Comparison of ENCODE assay signal across 8 mouse cellular contexts in genomic region chrX:73718271-73718670, GRCm38 (mm10). TPM values are rescaled to one million over a fixed set of nuclear protein-coding genes. Genes with fewer than 3 reads are reported as not detected.
DNase-seq lines count a peak whose midpoint lies in the region; ATAC-seq and TF ChIP-seq lines count a peak whose summit lies in the region.

No protein-coding gene starts in this region.

- no peak for TF ChIP-seq POLR2A in kidney, adult 2 months (IDR thresholded peaks at IDR 0.05; ENCODE audit: low read depth, low read length)

- H3K27me3 ChIP-seq in kidney, adult 2 months (replicated peaks; ENCODE audit: control insufficient read depth, insufficient read depth, low read length), result no peaks in the 10 kb centered on the region
- no peaks in the 10 kb centered on the region for H3K27me3 ChIP-seq in intestine, postnatal 0 days (replicated peaks; ENCODE audit: control insufficient read depth, insufficient read depth, low read length)

- peak overlapping the region; percentile 69 for H3K4me2 ChIP-seq in intestine, postnatal 0 days (replicated peaks; ENCODE audit: low read depth)

- peak overlapping the region; percentile 13; the same call in 1 of the 2 replicates for H3K4me3 ChIP-seq in kidney, adult 2 months (ENCODE audit: insufficient read depth, low read depth, low read length)
- peak overlapping the region; percentile 52; the same call in 1 of the 2 replicates for H3K4me3 ChIP-seq in intestine, postnatal 0 days (ENCODE audit: low read depth, low read length)
- peak overlapping the region; percentile 70 for H3K4me3 ChIP-seq in macrophage (ENCODE audit: inconsistent target)

- TF ChIP-seq CTCF in kidney, adult 2 months (conservative IDR thresholded peaks at IDR 0.05; ENCODE audit: insufficient read depth, insufficient read length, low read depth, low read length), result no peak
- TF ChIP-seq CTCF in intestine, postnatal 0 days (IDR thresholded peaks at IDR 0.05; ENCODE audit: low read depth), result no peak

- peaks cover 76% of the 10 kb centered on the region for H3K79me2 ChIP-seq in macrophage (ENCODE audit: inconsistent target)

- DNase-seq in kidney, adult 2 months, result peak; percentile 25
- no peak for DNase-seq in kidney, postnatal 36 days
- DNase-seq in adrenal gland, adult 2 months, result peak; percentile 82
- DNase-seq in gastrocnemius, adult 8-10 months (ENCODE audit: low spot score in 2 of 2), result peak; percentile 14 to 44
- DNase-seq in frontal cortex, postnatal 14 days (ENCODE audit: low spot score in 2 of 2), result no peak
- DNase-seq in embryo, embryonic 9.5 days (ENCODE audit: extremely low spot score), result no peak

- peak overlapping the region; percentile 37; the same call in 1 of the 2 replicates for H3K27ac ChIP-seq in kidney, adult 2 months (ENCODE audit: insufficient read depth, low read depth, low read length)
- peak overlapping the region; percentile 74 for H3K27ac ChIP-seq in intestine, postnatal 0 days (ENCODE audit: low read depth, low read length)
- peak overlapping the region; percentile 95 for H3K27ac ChIP-seq in macrophage

- no peak for ATAC-seq in intestine, postnatal 0 days

- no peaks in the 10 kb centered on the region for H3K9me3 ChIP-seq in intestine, postnatal 0 days (ENCODE audit: control insufficient read depth)

- 0% methylated on average over 3 of the region's 3 CpGs for WGBS in kidney, adult 2 months
- 50% methylated on average over 3 of the region's 3 CpGs for WGBS in intestine, postnatal 0 days
- 23% methylated on average over 3 of the region's 3 CpGs for WGBS in macrophage (ENCODE audit: missing documents)

- peak overlapping the region; percentile 58; the same call in 1 of the 2 replicates for H3K9ac ChIP-seq in intestine, postnatal 0 days (ENCODE audit: low read depth, low read length)

- H3K36me3 ChIP-seq in kidney, adult 2 months (ENCODE audit: control insufficient read depth, insufficient read depth, low read length), result no peaks in the 10 kb centered on the region
- no peaks in the 10 kb centered on the region for H3K36me3 ChIP-seq in intestine, postnatal 0 days (ENCODE audit: control insufficient read depth, insufficient read depth)
- no peaks in the 10 kb centered on the region for H3K36me3 ChIP-seq in macrophage (ENCODE audit: inconsistent target)

- peaks cover 4% of the 10 kb centered on the region; the same call in 1 of the 2 replicates for H3K4me1 ChIP-seq in kidney, adult 2 months (ENCODE audit: control insufficient read depth, insufficient read depth, low read length)
- H3K4me1 ChIP-seq in intestine, postnatal 0 days (replicated peaks; ENCODE audit: control insufficient read depth, insufficient read depth, low read length), result peaks cover 5% of the 10 kb centered on the region; the same call in 1 of the 2 replicates

RNA-seq across cellular contexts. Expression of gene Abcd1, which starts 1.9 kb away (rescaled TPM):
- polyA plus RNA-seq in kidney, adult 2 months (2012; rRNA removed), result 20.0 and 20.2 TPM in 2 replicates
- total RNA-seq in adrenal gland, adult 2 months (2021), result 10 to 100 TPM; 28.1 to 29.6 TPM
- polyA plus RNA-seq in adrenal gland, adult 2 months (2012; rRNA removed), result 35.2 and 41.1 TPM in 2 replicates
- total RNA-seq in gastrocnemius, adult 8-10 months (2022), result 10 to 100 TPM; 16.6 to 20.5 (median 19.7) TPM
- 46.5 and 51.3 TPM in 2 replicates for polyA plus RNA-seq in intestine, postnatal 0 days (2015; fragmentation: Nextera tagmentation; extraction: Ambion mirVana)
- total RNA-seq in macrophage (2018; cell fraction: chromatin; rRNA removed), result 100 to 1,000 TPM in 11 of 26 experiments, 10 to 100 TPM in 15; 10.5 to 154 (median 89.2) TPM
- total RNA-seq in macrophage (2018; cell fraction: cytosol; rRNA removed), result 10 to 100 TPM; 46.8 to 94.2 (median 67.9) TPM
- 100 to 1,000 TPM in 8 of 26 experiments, 10 to 100 TPM in 18; 20.2 to 118 (median 81.9) TPM for total RNA-seq in macrophage (2018; cell fraction: nucleus; rRNA removed)
- 42.0 to 64.5 TPM (median 61.4 TPM) in 3 replicates for polyA plus RNA-seq in macrophage (2018)

RNA-seq across cellular contexts. Expression of gene Bcap31, which starts 2.3 kb away (rescaled TPM):
- polyA plus RNA-seq in kidney, adult 2 months (2012; rRNA removed), result 81.7 and 111 TPM in 2 replicates
- total RNA-seq in adrenal gland, adult 2 months (2021), result 100 to 1,000 TPM; 271 to 301 TPM
- polyA plus RNA-seq in adrenal gland, adult 2 months (2012; rRNA removed), result 24.3 and 30.1 TPM in 2 replicates
- total RNA-seq in gastrocnemius, adult 8-10 months (2022), result 10 to 100 TPM; 51.3 to 65.3 (median 61.4) TPM
- 380 and 382 TPM in 2 replicates for polyA plus RNA-seq in intestine, postnatal 0 days (2015; fragmentation: Nextera tagmentation; extraction: Ambion mirVana)
- 10 to 100 TPM in 24 of 26 experiments, 1 to 10 TPM in 2; 7.8 to 36.6 (median 19.4) TPM for total RNA-seq in macrophage (2018; cell fraction: chromatin; rRNA removed)
- 100 to 1,000 TPM; 144 to 223 (median 182) TPM for total RNA-seq in macrophage (2018; cell fraction: cytosol; rRNA removed)
- total RNA-seq in macrophage (2018; cell fraction: nucleus; rRNA removed), result 100 to 1,000 TPM in 23 of 26 experiments, 10 to 100 TPM in 3; 29.8 to 200 (median 139) TPM
- polyA plus RNA-seq in macrophage (2018), result 211 to 247 TPM (median 232 TPM) in 3 replicates

RNA-seq across cellular contexts. Expression of gene Plxnb3, which starts 38.6 kb away (rescaled TPM):
- polyA plus RNA-seq in kidney, adult 2 months (2012; rRNA removed), result 0.58 and 0.83 TPM in 2 replicates
- under 1 TPM; 0.41 to 0.49 TPM for total RNA-seq in adrenal gland, adult 2 months (2021)
- polyA plus RNA-seq in adrenal gland, adult 2 months (2012; rRNA removed), result 1.2 and 1.5 TPM in 2 replicates
- total RNA-seq in gastrocnemius, adult 8-10 months (2022), result under 1 TPM; 0.24 to 0.70 (median 0.39) TPM
- 0.22 and 0.27 TPM in 2 replicates for polyA plus RNA-seq in intestine, postnatal 0 days (2015; fragmentation: Nextera tagmentation; extraction: Ambion mirVana)
- total RNA-seq in macrophage (2018; cell fraction: chromatin; rRNA removed), result 10 to 100 TPM in 11 of 26 experiments, 1 to 10 TPM in 15; 1.1 to 26.4 (median 9.4) TPM
- total RNA-seq in macrophage (2018; cell fraction: cytosol; rRNA removed), result 1 to 10 TPM; 1.3 to 6.4 (median 2.6) TPM
- 10 to 100 TPM in 6 of 26 experiments, 1 to 10 TPM in 20; 2.0 to 14.1 (median 7.0) TPM for total RNA-seq in macrophage (2018; cell fraction: nucleus; rRNA removed)
- polyA plus RNA-seq in macrophage (2018), result 0.69 to 2.3 TPM (median 1.4 TPM) in 3 replicates

RNA-seq across cellular contexts. Expression of gene Slc6a8, which starts 45.3 kb away (rescaled TPM):
- polyA plus RNA-seq in kidney, adult 2 months (2012; rRNA removed), result 228 and 237 TPM in 2 replicates
- total RNA-seq in adrenal gland, adult 2 months (2021), result 100 to 1,000 TPM in 1 of 2 experiments, 10 to 100 TPM in 1; 73.8 to 137 TPM
- 82.6 and 101 TPM in 2 replicates for polyA plus RNA-seq in adrenal gland, adult 2 months (2012; rRNA removed)
- total RNA-seq in gastrocnemius, adult 8-10 months (2022), result 100 to 1,000 TPM in 3 of 4 experiments, 10 to 100 TPM in 1; 95.0 to 131 (median 122) TPM
- polyA plus RNA-seq in intestine, postnatal 0 days (2015; fragmentation: Nextera tagmentation; extraction: Ambion mirVana), result 46.8 and 50.9 TPM in 2 replicates
- 100 to 1,000 TPM in 21 of 26 experiments, 10 to 100 TPM in 5; 72.5 to 508 (median 169) TPM for total RNA-seq in macrophage (2018; cell fraction: chromatin; rRNA removed)
- total RNA-seq in macrophage (2018; cell fraction: cytosol; rRNA removed), result 100 to 1,000 TPM in 13 of 26 experiments, 10 to 100 TPM in 13; 64.0 to 167 (median 101) TPM
- 100 to 1,000 TPM in 25 of 26 experiments, 10 to 100 TPM in 1; 97.6 to 289 (median 150) TPM for total RNA-seq in macrophage (2018; cell fraction: nucleus; rRNA removed)
- polyA plus RNA-seq in macrophage (2018), result 66.4 to 157 TPM (median 124 TPM) in 3 replicates

RNA-seq across cellular contexts. Expression of gene Srpk3, which starts 55.9 kb away (rescaled TPM):
- 2.6 and 4.0 TPM in 2 replicates for polyA plus RNA-seq in kidney, adult 2 months (2012; rRNA removed)
- under 1 TPM; 0.20 to 0.41 TPM for total RNA-seq in adrenal gland, adult 2 months (2021)
- 1.1 and 1.3 TPM in 2 replicates for polyA plus RNA-seq in adrenal gland, adult 2 months (2012; rRNA removed)
- total RNA-seq in gastrocnemius, adult 8-10 months (2022), result 10 to 100 TPM; 30.4 to 34.6 (median 32.5) TPM
- 0.90 and 1.3 TPM in 2 replicates for polyA plus RNA-seq in intestine, postnatal 0 days (2015; fragmentation: Nextera tagmentation; extraction: Ambion mirVana)
- total RNA-seq in macrophage (2018; cell fraction: chromatin; rRNA removed), result 1 to 10 TPM in 24 of 26 experiments, under 1 TPM in 2; 0.74 to 8.6 (median 3.7) TPM
- total RNA-seq in macrophage (2018; cell fraction: cytosol; rRNA removed), result under 1 TPM; 0.06 to 0.73 (median 0.25) TPM
- 1 to 10 TPM in 19 of 26 experiments, under 1 TPM in 7; 0.39 to 3.9 (median 1.4) TPM for total RNA-seq in macrophage (2018; cell fraction: nucleus; rRNA removed)
- polyA plus RNA-seq in macrophage (2018), result 0.25 to 0.87 TPM (median 0.77 TPM) in 3 replicates

Comparison
In these comparisons a context has a peak if more than half of its experiments do, and no peak if none do; other contexts are left out.
1. DNase-seq: peak in kidney, adult 2 months (single experiment), adrenal gland, adult 2 months (single experiment) and gastrocnemius, adult 8-10 months (2 of 2); none in kidney, postnatal 36 days (0 of 2), frontal cortex, postnatal 14 days (0 of 2) and embryo, embryonic 9.5 days (single experiment).
2. H3K27ac ChIP-seq: peak in every context shown above with its lines; median percentile 95 in macrophage; 74 in intestine, postnatal 0 days; 37 in kidney, adult 2 months.
3. H3K4me3 ChIP-seq: peak in every context shown above with its lines; median percentile 70 in macrophage; 52 in intestine, postnatal 0 days; 13 in kidney, adult 2 months.